Mouse (Mus musculus): ENCODE data around the gene Dusp16. TPM values are rescaled to one million over a fixed set of nuclear protein-coding genes. Genes with fewer than 3 reads are reported as not detected.

The Dusp16 gene
- polyA plus RNA-seq, 1 experiment from 2014 or later: 6.1 TPM

DNA sequence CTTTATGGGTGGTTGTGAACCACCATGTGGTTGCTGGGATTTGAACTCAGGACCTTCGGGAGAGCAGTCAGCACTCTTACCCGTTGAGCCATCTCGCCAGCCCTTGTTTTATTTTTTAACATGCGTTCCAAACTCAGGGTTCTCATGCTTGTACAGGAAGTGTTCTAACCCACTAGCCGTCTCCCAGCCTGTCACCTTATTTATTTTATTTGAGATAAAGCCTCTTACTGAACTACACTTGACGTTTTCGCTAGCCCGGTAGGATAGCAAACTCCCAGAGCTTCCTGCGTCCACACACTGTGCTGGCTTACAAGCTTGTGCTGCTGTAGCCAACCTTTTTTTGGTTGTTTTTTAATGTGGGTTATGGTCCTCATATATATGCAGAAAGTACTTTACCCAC, 126.6 kb downstream of the Dusp16 start:
- Histone ChIP-seq H3K27me3 (ENCODE audit: control insufficient read depth, insufficient read depth, low read depth, low read length) (no peaks in the 10 kb centered on the region), H3K4me2 (ENCODE audit: low read depth, low read length) (no peak overlapping the region), H3K4me3 (ENCODE audit: low read depth, low read length) (no peak overlapping the region), H3K9ac (ENCODE audit: low read depth, low read length) (no peak overlapping the region), H3K27ac (ENCODE audit: low read length) (no peak overlapping the region), H3K9me3 (replicated peaks; ENCODE audit: control insufficient read depth, low read length) (no peaks in the 10 kb centered on the region), H3K4me1 (ENCODE audit: control insufficient read depth, low read depth, low read length) (peaks cover 18% of the 10 kb centered on the region), H3K36me3 (ENCODE audit: control insufficient read depth, insufficient read depth) (no peaks in the 10 kb centered on the region)
- whole genome bisulfite sequencing (ENCODE audit: insufficient replicate concordance): 56% methylated on average over 9 of the region's 9 CpGs
- no peak for ATAC-seq (ENCODE audit: low read depth)

Other genes with a start within 250 kb of the Dusp16 start
- gene Lrp6, start 225.7 kb downstream of the Dusp16 start, polyA plus RNA-seq (2015; fragmentation: Nextera tagmentation; extraction: Ambion mirVana): 6.6 and 7.8 TPM in 2 replicates
- gene Mansc1, start 160.1 kb downstream of the Dusp16 start, polyA plus RNA-seq (2015; fragmentation: Nextera tagmentation; extraction: Ambion mirVana): 0.78 and 0.80 TPM in 2 replicates
- gene Borcs5, start 153.1 kb downstream of the Dusp16 start, polyA plus RNA-seq (2015; fragmentation: Nextera tagmentation; extraction: Ambion mirVana): 6.4 and 8.2 TPM in 2 replicates
- gene Crebl2, start 37.5 kb upstream of the Dusp16 start, polyA plus RNA-seq (2015; fragmentation: Nextera tagmentation; extraction: Ambion mirVana): 3.1 and 3.3 TPM in 2 replicates
- gene Gpr19, start 106.0 kb upstream of the Dusp16 start, polyA plus RNA-seq (2015; fragmentation: Nextera tagmentation; extraction: Ambion mirVana): 5.7 and 6.4 TPM in 2 replicates
- 11.7 and 17.4 TPM in 2 replicates for gene Cdkn1b, start 127.8 kb upstream of the Dusp16 start, polyA plus RNA-seq (2015; fragmentation: Nextera tagmentation; extraction: Ambion mirVana)
- gene Apold1, start 189.1 kb upstream of the Dusp16 start, polyA plus RNA-seq (2015; fragmentation: Nextera tagmentation; extraction: Ambion mirVana): 2.0 and 2.3 TPM in 2 replicates
- gene Ddx47, start 219.0 kb upstream of the Dusp16 start, polyA plus RNA-seq (2015; fragmentation: Nextera tagmentation; extraction: Ambion mirVana): 47.9 and 51.1 TPM in 2 replicates